Mouse (Mus musculus) small intestine, adult 2 months (tissue): ENCODE measurements around the gene Serpina1d.
"Not testable (repeated sequence)": the region's sequence is repeated elsewhere in the genome, so short reads cannot be mapped to it uniquely, and the experiment has no call there.

Source experiments
- CTCF ChIP-seq: fragments of 200-500 bp; IDR thresholded peaks from 2 replicates; pipeline ENCODE4 v1.5.1; 2012; ENCODE audit warnings: low read depth, mild to moderate bottlenecking, control low read depth, inconsistent platforms, low read length, moderate library complexity, mixed read lengths; ENCODE audit not compliant: insufficient replicate concordance, insufficient read length; ENCODE audit errors: extremely low read depth
- POLR2A ChIP-seq: fragments of 200-500 bp; IDR thresholded peaks from 2 replicates; pipeline ENCODE4 v1.6.1; 2012; ENCODE audit warnings: low read depth, mild to moderate bottlenecking, control low read depth, inconsistent platforms, low read length, moderate library complexity

- not testable (repeated sequence) for TF ChIP-seq CTCF, POLR2A
Measured at GRCm38 (mm10) chr12:103760316-103760715, 13.1 kb downstream of the Serpina1d start.
